Mouse (Mus musculus) limb, embryonic 11.5 days (tissue): ENCODE measurements at regions not wholly inside any gene's neighbourhood (a gene's known extent, or its start where the extent isn't known, plus 50 kb on each side); places are given as distances from the start of the nearest gene placed in this dataset.
"Not testable (repeated sequence)": the region's sequence is repeated elsewhere in the genome, so short reads cannot be mapped to it uniquely, and the experiment has no call there.

Experiments used
- ATAC-seq: fragments of 200-750 bp; cut with Nextera tagmentation; 2 replicates; pipeline ENCODE4 v1.8.0; 2017; ENCODE audit warnings: low read depth; ENCODE audit not compliant: insufficient number of reproducible peaks, low FRiP score, low TSS enrichment
- DNase-seq: peaks from one replicate; pipeline ENCODE4 v3.0.0-alpha.2; 2015; ENCODE audit warnings: low spot score
- H3K27ac ChIP-seq: fragments of 300-500 bp; sonication (generic); replicated peaks from 2 replicates; pipeline ENCODE4 v1.5.1; 2014; ENCODE audit warnings: low read depth, mild to moderate bottlenecking, low read length
- H3K27me3 ChIP-seq: fragments of 300-500 bp; sonication (generic); 2 replicates; pipeline ENCODE4 v1.6.1; 2014; ENCODE audit warnings: mild to moderate bottlenecking, low read length, mixed read lengths; ENCODE audit not compliant: control insufficient read depth, insufficient read depth
- H3K36me3 ChIP-seq: fragments of 300-500 bp; sonication (generic); 2 replicates; pipeline ENCODE4 v1.6.1; 2014; ENCODE audit warnings: mild to moderate bottlenecking, low read length, moderate library complexity, mixed read lengths; ENCODE audit not compliant: control insufficient read depth, insufficient read depth
- H3K4me1 ChIP-seq: fragments of 300-500 bp; sonication (generic); 2 replicates; pipeline ENCODE4 v1.6.1; 2014; ENCODE audit warnings: low read length, mixed read lengths; ENCODE audit not compliant: control insufficient read depth, insufficient read depth
- H3K4me2 ChIP-seq: fragments of 300-500 bp; sonication (generic); 2 replicates; pipeline ENCODE4 v1.6.1; 2014; ENCODE audit warnings: low read depth, mild to moderate bottlenecking, moderate library complexity; ENCODE audit not compliant: severe bottlenecking
- H3K4me3 ChIP-seq: fragments of 300-500 bp; sonication (generic); 2 replicates; pipeline ENCODE4 v1.5.1; 2014; ENCODE audit warnings: low read depth, low read length
- H3K9ac ChIP-seq: fragments of 300-500 bp; sonication (generic); 2 replicates; pipeline ENCODE4 v1.6.1; 2014; ENCODE audit warnings: mild to moderate bottlenecking, low read length
- H3K9me3 ChIP-seq: fragments of 300-500 bp; sonication (generic); 2 replicates; pipeline ENCODE4 v1.6.1; 2016; ENCODE audit warnings: low read length; ENCODE audit not compliant: control insufficient read depth
- WGBS: fragments of 180-500 bp; shearing (Covaris S2); extraction: QIAGEN DNeasy Blood & Tissue Kit; methylation state at CpG from one replicate; pipeline ENCODE4 v1.1.7; 2014; 5-methylcytosine and 5-hydroxymethylcytosine counted together

DNA sequence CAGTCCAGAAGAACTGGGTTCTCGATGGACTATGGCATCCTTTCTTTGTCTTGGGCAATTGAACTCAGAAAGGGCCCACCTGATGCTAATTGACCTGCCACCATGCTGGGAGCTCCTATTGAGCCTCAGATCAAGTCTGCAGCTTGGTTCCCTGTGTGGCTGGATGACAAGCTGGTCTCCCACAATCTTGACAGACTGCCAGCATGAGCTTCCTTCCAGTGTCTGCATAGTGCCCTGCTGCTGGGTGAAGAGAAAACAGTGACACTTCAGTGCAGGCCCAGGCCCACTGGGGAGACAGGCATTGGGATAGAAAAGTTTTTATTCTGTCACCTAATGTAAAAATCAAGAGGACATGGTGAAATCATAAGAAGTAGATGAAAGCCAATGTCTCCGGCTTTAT lies 321.4 kb downstream of the Sec16b start:
- H3K4me3 ChIP-seq: no peak overlapping the region
- no peaks in the 10 kb centered on the region for H3K36me3 ChIP-seq
- H3K27me3 ChIP-seq: no peaks in the 10 kb centered on the region
- DNase-seq (no peak), ATAC-seq (no peak)
- WGBS: 70% methylated on average over 2 of the region's 2 CpGs
- H3K9ac ChIP-seq: no peak overlapping the region
- H3K27ac ChIP-seq: no peak overlapping the region
- no peak overlapping the region for H3K4me2 ChIP-seq
- no peaks in the 10 kb centered on the region for H3K4me1 ChIP-seq
- no peaks in the 10 kb centered on the region for H3K9me3 ChIP-seq

DNA sequence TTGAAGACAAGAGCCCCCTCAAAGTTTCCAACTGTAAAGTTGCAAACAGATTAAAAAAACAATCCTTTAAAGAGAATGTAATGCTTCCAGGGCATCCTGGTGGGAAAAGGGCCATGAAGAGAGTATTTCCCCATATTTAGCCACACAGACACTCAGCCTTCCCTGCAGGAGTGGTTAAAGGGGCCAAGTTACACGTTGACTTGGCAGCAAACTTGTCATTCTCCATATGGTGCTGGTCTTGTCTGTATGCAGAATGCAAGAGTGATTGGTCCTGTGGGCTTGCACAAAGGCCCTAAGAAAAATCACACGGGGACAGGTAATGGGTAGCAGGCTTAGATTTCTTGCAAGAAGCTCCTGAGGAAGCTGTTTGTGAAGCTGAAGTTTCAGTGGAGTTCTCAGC lies 325.0 kb downstream of the Sec16b start:
- no peak for ATAC-seq
- Histone ChIP-seq H3K27me3 (no peaks in the 10 kb centered on the region), H3K9me3 (no peaks in the 10 kb centered on the region), H3K27ac (no peak overlapping the region), H3K9ac (no peak overlapping the region), H3K4me1 (no peaks in the 10 kb centered on the region), H3K36me3 (no peaks in the 10 kb centered on the region), H3K4me3 (no peak overlapping the region), H3K4me2 (no peak overlapping the region)
- no peak for DNase-seq
- WGBS: 56% methylated on average over 2 of the region's 2 CpGs

DNA sequence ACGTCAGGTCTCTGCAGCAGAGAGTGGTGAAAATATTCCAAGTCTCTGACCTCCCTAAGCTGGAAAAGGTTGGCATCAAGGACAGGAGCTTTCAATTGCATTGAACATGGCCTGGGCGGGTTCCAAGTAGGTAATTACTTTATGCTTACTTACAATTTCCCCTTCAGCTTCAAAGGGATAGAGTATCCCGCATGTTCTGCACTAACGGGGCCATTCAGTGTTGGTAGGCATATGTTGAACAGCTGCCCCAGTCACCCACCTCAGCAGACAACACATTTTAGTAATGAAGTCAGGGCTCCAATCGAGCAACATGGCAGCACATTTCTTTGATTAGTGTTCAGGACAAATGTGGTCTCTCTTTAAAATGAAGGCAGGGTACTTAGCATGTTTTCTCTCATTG lies 366.2 kb downstream of the Sec16b start:
- Histone ChIP-seq H3K27me3 (no peaks in the 10 kb centered on the region), H3K4me1 (no peaks in the 10 kb centered on the region), H3K9me3 (no peaks in the 10 kb centered on the region), H3K36me3 (no peaks in the 10 kb centered on the region), H3K4me3 (no peak overlapping the region), H3K27ac (no peak overlapping the region), H3K9ac (no peak overlapping the region), H3K4me2 (no peak overlapping the region)
- ATAC-seq: peak; percentile 51; the same call in 1 of the 2 replicates
- 17% methylated on average over 5 of the region's 5 CpGs for WGBS
- peak; percentile 47 for DNase-seq

DNA sequence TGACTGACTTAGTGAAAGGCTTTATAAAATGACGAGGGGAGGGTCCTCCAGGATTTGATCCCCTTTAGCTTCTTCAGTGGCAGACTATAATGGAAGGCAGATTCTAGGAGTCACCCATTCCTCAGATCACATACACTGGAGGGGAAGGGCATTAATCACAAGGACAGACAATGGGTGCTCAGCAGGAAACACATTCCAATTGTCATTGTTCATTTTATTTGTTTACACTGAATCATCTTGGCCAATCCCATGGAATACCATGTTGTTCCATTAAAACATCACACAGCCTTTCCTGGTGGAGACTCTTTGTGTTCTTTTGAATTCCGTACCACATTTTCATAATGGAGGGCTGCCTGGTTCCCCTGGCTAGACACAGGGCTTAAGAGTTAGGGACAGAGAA lies 368.5 kb downstream of the Sec16b start:
- H3K9me3 ChIP-seq: no peaks in the 10 kb centered on the region
- no peak for DNase-seq
- no peak overlapping the region for H3K9ac ChIP-seq
- H3K4me1 ChIP-seq: no peaks in the 10 kb centered on the region
- whole genome bisulfite sequencing: 96% methylated on average over 2 of the region's 2 CpGs
- no peak overlapping the region for H3K4me2 ChIP-seq
- no peaks in the 10 kb centered on the region for H3K36me3 ChIP-seq
- no peak overlapping the region for H3K27ac ChIP-seq
- H3K27me3 ChIP-seq: no peaks in the 10 kb centered on the region
- no peak overlapping the region for H3K4me3 ChIP-seq
- no peak for ATAC-seq

DNA sequence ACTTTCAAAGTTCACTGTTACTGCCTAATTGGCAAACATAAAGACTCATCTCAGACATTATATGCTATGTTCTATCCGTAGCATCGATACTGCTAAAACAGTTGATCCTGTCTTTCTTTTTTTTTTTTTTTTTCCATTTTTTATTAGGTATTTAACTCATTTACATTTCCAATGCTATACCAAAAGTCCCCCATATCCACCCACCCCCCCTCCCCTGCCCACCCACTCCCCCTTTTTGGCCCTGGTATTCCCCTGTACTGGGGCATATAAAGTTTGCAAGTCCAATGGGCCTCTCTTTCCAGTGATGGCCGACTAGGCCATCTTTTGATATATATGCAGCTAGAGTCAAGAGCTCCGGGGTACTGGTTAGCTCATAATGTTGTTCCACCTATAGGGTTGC lies 370.6 kb downstream of the Sec16b start:
- WGBS: 96% methylated on average over 2 of the region's 4 CpGs
- not testable (repeated sequence) for H3K27ac ChIP-seq, H3K36me3 ChIP-seq, H3K4me1 ChIP-seq, H3K9me3 ChIP-seq, DNase-seq, H3K4me2 ChIP-seq, H3K27me3 ChIP-seq, H3K9ac ChIP-seq, ATAC-seq, H3K4me3 ChIP-seq

DNA sequence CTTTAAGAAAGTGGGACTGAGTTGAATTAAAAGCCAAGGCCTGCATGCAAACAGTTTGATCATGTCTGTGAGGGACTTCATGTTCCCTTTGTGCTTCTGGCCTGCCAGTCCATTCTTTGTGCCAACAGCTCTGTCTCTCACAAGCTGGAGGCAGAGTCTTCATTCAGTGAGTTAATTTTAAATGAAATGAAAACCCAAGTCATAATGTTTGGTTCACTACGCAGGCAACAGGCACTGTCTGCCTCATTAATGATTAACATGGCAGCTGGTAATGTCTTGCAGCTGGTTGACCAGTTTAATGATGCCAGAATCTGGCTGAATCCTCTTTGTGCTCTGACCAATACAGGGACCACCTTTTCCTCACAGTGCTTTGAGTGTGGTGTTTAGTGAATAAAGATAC lies 380.6 kb downstream of the Sec16b start:
- Histone ChIP-seq H3K4me3 (no peak overlapping the region), H3K4me1 (no peaks in the 10 kb centered on the region), H3K9me3 (no peaks in the 10 kb centered on the region), H3K9ac (no peak overlapping the region), H3K27ac (no peak overlapping the region), H3K27me3 (no peaks in the 10 kb centered on the region), H3K36me3 (no peaks in the 10 kb centered on the region), H3K4me2 (no peak overlapping the region)
- WGBS: 15% methylated on average over 1 of the region's 1 CpGs
- no peak for ATAC-seq
- DNase-seq: peak; percentile 34

DNA sequence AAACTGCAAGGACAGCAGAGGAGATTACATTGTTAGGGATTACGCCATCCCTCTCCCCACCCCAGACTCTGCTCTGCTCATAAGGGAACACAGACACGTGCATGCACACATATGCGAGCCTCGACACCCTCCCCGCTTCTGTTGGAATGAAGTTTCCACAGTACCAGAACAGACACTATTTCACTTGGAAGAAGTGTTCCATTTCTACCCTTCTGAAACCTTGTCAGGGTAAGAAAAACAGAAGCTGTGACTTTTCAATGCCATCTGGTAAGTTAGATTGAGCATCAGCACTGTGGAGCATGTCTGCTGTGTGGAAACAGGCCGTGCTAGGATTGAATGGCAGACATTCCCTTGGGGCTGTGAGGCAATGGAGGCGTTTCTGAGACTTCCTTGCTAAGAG lies 382.0 kb downstream of the Sec16b start:
- no peaks in the 10 kb centered on the region for H3K4me1 ChIP-seq
- no peak for DNase-seq
- 78% methylated on average over 7 of the region's 7 CpGs for WGBS

DNA sequence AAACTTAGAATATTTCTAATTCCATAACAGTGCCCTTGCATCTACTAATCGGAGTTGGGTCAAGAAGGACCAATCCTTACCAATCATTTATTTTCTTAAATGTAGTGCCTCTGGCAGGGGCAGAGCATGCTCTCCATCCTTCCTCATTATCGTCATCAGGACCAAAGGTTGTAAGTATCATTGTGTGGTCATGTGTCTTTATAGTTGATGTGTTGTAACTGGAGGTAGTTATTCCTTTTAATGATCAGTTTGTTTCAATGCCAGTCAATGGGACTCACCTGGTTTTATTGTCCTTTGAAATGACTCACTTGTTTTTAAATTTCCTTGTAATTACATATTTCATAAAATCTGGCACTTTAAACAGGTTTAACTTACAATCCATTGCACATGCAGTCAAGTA lies 399.6 kb downstream of the Sec16b start:
- Histone ChIP-seq H3K27ac (no peak overlapping the region), H3K4me2 (no peak overlapping the region), H3K4me3 (no peak overlapping the region), H3K9ac (no peak overlapping the region), H3K4me1 (no peaks in the 10 kb centered on the region), H3K27me3 (no peaks in the 10 kb centered on the region), H3K36me3 (no peaks in the 10 kb centered on the region), H3K9me3 (no peaks in the 10 kb centered on the region)
- WGBS: 76% methylated on average over 2 of the region's 2 CpGs
- DNase-seq (no peak), ATAC-seq (no peak)

More for the DNA sequence above, 382.0 kb downstream of the Sec16b start:
- no peaks in the 10 kb centered on the region for H3K36me3 ChIP-seq
- no peak overlapping the region for H3K27ac ChIP-seq
- no peak for ATAC-seq
- no peak overlapping the region for H3K4me3 ChIP-seq
- H3K27me3 ChIP-seq: no peaks in the 10 kb centered on the region
- no peaks in the 10 kb centered on the region for H3K9me3 ChIP-seq
- H3K9ac ChIP-seq: no peak overlapping the region
- no peak overlapping the region for H3K4me2 ChIP-seq

DNA sequence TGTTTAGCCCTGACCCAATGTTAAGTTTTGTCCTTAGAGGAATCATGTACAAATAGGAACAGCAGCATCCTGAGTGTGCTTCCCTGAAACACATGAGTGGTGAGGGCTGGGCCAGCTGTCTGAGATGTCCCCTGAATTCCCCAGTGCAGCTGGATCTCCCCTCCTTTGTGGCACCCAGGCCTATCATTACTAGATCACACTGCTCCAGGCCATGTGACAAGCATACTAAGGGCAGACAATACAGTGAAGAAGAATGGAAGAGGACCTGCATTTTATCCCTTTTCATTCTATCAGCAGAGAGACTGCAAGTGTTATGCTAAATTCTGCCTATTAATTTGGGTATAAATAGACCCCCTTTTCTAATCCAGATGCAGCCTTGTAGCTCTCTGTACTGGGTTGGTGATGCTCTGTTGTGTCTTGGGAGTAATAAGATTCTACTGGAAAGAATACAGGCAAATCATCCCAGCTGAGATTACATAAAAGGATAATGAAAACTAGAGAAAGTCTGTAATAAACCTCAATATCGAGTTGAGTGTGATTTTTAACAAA lies 418.3 kb downstream of the Brinp2 start:
- DNase-seq (no peak), ATAC-seq (no peak)
- Histone ChIP-seq H3K9ac (no peak overlapping the region), H3K9me3 (no peaks in the 10 kb centered on the region), H3K36me3 (no peaks in the 10 kb centered on the region), H3K4me2 (no peak overlapping the region), H3K27me3 (no peaks in the 10 kb centered on the region), H3K4me1 (no peaks in the 10 kb centered on the region), H3K27ac (no peak overlapping the region), H3K4me3 (no peak overlapping the region)
- 68% methylated on average over 1 of the region's 1 CpGs for whole genome bisulfite sequencing
